Mouse (Mus musculus) olfactory bulb, adult 2 months (tissue): ENCODE measurements around the gene Igsf9b.

Experiments
- CTCF ChIP-seq: fragments of 200-500 bp; IDR thresholded peaks from 2 replicates; pipeline ENCODE4 v1.5.1; 2012; ENCODE audit warnings: low read depth, mild to moderate bottlenecking, low read length, moderate library complexity; ENCODE audit not compliant: insufficient read depth
- POLR2A ChIP-seq: fragments of 200-500 bp; IDR thresholded peaks from 2 replicates; pipeline ENCODE4 v1.6.1; 2012; ENCODE audit warnings: mild to moderate bottlenecking, low read depth, low read length, moderate library complexity; ENCODE audit not compliant: insufficient read depth

DNA sequence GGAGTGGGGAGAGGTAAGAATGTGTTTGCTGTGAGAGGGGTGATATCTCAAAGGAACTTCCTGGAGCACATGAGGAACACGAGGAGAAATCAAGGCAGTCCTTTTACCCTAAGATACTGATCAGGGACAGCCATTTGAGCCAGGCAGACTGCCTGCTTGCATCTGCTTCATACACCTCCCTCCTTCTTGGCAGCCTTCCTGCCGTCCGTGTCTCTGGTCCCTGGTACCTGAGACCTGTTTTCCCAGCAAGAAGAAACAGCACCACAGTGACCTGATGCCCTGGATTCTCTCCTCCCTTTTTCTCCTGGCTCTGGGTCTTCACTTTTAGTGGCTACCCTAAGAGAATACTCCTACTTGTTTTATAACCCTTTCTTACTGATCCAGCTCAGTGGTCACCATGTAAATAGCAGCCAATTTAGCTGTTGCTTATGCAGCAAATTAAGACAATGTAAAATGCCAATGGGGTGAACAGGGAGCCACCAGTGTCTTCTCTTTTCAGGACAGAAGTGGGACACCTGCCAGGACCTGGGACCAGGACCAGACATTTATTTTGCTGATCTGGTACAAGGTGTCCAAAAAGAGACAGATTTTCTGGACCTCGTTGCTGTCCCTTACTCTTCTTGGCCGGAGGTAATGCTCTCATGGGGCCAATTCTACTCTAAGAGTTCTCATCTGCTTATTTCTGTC, 21.5 kb upstream of the Igsf9b start:
- no peak for TF ChIP-seq CTCF
- no peak for TF ChIP-seq POLR2A
